Mouse (Mus musculus): Measurements from ENCODE around the gene Zfp964. TPM values are rescaled to one million over a fixed set of nuclear protein-coding genes. Genes with fewer than 3 reads are reported as not detected.
"Not testable (repeated sequence)": the region's sequence is repeated elsewhere in the genome, so short reads cannot be mapped to it uniquely, and the experiment has no call there.

Zfp964 gene
- polyA plus RNA-seq (2012; rRNA removed) = 2.7 and 2.9 TPM in 2 replicates

DNA sequence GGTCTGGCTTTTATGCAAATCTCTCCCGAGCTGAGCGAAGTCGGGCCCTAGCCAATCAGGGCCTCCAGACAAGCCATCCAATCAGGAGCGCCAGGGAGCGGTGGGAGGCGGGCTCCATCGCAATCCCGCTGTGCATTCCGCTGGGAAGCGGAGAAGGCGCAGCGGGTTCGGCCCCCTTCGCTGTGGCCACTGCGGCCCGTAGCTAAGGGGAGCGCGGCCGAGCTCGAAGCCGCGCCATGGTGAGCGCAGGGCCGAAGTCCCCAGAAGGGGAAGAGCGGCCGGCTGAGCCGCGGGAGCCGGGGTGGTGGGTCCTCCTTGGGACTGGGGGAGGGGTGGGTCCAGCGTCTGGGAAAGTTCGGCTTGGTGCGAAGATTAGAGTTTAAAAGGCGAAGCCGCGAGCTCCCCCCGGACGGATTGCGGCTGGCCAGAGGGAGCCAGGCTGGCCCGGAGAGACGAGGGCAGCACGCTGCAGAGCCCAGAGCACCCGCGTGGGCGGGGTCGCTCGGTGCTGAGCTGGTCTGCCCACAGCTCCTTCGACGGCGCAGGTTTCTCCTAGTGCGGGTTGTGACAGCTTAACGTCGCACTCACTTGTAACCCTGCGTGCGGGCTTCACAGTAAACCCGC, at the start of gene Zfp964:
Gene Zfp964, plus strand, starts transcription at position 122 of the 624 bp plus-strand sequence.
- Histone ChIP-seq H3K4me3 (ENCODE audit: insufficient read depth, low read length) (peak within 1 kb of the TSS; percentile 32), H3K27ac (ENCODE audit: insufficient read depth, low read length) (no peak within 1 kb of the TSS), H3K4me1 (ENCODE audit: control insufficient read depth, insufficient read depth, low read length) (peaks cover 2% of the 10 kb centered on the region; the same call in 1 of the 2 replicates)
- no peak for TF ChIP-seq CTCF (IDR thresholded peaks at IDR 0.05; ENCODE audit: extremely low read depth, insufficient read depth, low read length)
- peak; percentile 78 for TF ChIP-seq POLR2A (IDR thresholded peaks at IDR 0.05; ENCODE audit: extremely low read depth, insufficient read depth, low read length)

DNA sequence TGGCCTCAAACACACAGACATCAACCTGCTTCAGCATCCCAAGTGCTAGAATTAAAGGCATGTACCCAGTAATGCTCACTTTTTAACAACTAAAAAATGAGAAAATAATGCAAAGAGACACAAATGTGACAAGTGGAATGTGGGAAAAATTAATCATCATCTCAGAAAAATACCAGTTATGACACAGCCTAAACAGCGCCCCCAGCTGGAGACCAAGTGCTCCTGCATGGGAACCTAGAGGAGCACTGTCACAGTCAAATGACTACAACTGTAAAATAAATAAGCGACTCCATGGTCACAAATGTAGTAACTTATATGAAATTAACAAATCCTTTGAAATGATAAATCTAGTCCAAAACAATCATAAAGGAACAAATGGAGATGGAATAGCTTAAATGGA, 39.6 kb upstream of the Zfp964 start:
- Histone ChIP-seq H3K4me1 (ENCODE audit: control insufficient read depth, insufficient read depth, low read length) (no peaks in the 10 kb centered on the region), H3K27ac (ENCODE audit: insufficient read depth, low read length) (no peak overlapping the region), H3K4me3 (ENCODE audit: insufficient read depth, low read length) (no peak overlapping the region)
- TF ChIP-seq CTCF (IDR thresholded peaks at IDR 0.05; ENCODE audit: extremely low read depth, insufficient read depth, low read length) = peak; percentile 38
- TF ChIP-seq POLR2A (IDR thresholded peaks at IDR 0.05; ENCODE audit: extremely low read depth, insufficient read depth, low read length) = no peak

DNA sequence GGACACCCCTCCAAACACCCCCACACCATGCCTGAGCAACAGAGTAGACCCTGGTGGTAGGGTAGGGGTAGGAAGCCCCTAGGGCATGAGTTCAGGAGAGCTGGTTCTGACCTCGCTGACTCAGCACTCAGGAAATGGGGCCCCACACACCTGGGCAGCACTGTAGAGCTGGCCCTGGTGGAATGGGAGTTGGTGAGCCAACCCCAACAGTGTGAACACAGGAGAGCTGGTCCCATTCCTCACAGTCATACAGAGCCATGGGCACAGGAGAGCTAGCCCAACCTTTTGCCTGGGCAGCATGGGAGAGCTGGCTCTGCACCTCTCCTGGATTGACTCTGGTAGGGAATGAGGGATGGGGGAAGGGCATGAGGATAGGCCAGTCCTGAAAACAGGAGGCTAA, 36.2 kb upstream of the Zfp964 start:
- Histone ChIP-seq H3K4me1 (ENCODE audit: control insufficient read depth, insufficient read depth, low read length) (no peaks in the 10 kb centered on the region), H3K27ac (ENCODE audit: insufficient read depth, low read length) (no peak overlapping the region), H3K4me3 (ENCODE audit: insufficient read depth, low read length) (no peak overlapping the region)
- no peak for TF ChIP-seq POLR2A (IDR thresholded peaks at IDR 0.05; ENCODE audit: extremely low read depth, insufficient read depth, low read length)
- no peak for TF ChIP-seq CTCF (IDR thresholded peaks at IDR 0.05; ENCODE audit: extremely low read depth, insufficient read depth, low read length)

DNA sequence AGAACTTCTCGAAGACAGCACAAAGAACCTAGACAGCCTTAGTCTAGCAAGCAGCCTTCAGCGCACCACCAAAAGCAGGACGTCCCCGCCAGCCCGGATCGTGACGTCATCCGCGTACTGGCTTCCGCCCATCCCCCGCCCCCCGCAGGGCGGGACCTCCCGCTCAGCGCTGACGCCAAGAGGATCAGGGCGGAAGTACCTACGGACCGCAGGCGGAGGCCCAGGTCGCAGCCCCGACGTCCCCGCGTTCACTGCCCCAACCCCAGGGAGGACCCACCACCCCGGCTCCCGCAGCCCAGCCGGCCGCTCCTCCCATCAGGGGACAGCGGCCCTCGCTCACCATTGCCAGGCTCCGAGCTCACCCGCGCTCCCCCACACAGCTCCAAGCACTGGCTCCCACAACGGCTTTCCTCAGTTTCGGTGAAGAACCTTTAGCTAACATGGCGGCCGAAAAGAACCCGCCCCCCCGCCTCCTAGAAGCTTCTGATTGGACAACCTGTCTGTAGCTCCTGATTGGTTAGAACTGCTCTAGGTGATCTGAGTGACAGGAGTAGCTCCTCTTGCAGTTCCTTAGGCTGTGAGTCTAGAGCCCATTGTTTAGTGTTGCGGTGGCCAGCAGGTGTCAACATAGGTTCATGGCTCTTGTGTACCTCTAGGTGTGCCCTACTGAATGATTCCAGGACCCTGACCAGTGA, 29.0 kb upstream of the Zfp964 start, which contains the start of gene Zfp868:
Gene Zfp868, minus strand, starts transcription at position 454 of the 695 bp plus-strand sequence.
- H3K27ac ChIP-seq (ENCODE audit: insufficient read depth, low read length) = peak within 1 kb of the TSS; percentile 97
- TF ChIP-seq POLR2A (IDR thresholded peaks at IDR 0.05; ENCODE audit: extremely low read depth, insufficient read depth, low read length) (peak; percentile 77; the same call in 1 of the 2 replicates), CTCF (IDR thresholded peaks at IDR 0.05; ENCODE audit: extremely low read depth, insufficient read depth, low read length) (no peak)

DNA sequence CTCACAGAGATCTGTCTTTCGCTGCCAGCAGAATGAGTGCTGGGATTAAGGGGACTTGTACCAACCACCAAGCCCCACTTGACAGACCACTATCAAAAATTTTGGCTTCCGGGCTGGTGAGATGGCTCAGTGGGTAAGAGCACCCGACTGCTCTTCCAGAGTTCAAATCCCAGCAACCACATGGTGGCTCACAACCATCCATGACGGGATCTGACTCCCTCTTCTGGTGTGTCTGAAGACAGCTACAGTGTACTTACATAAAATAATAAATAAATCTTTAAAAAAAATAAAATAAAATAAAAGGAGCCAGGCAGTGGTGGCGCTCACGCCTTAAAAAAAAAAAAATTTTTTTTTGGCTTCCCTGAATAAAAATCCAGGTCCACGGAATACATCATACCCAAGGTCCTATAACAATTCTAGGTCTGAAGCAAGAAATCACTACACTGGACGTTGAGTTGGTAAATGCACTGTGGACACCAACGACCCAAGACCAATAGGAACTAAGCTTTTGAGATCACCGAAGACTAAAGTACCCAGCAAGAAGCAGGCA, 396 bp upstream of the Zfp964 start:
- Histone ChIP-seq H3K27ac (ENCODE audit: insufficient read depth, low read length) (no peak overlapping the region), H3K4me1 (ENCODE audit: control insufficient read depth, insufficient read depth, low read length) (peaks cover 2% of the 10 kb centered on the region; the same call in 1 of the 2 replicates), H3K4me3 (ENCODE audit: insufficient read depth, low read length) (peak overlapping the region; percentile 32)
- TF ChIP-seq CTCF (IDR thresholded peaks at IDR 0.05; ENCODE audit: extremely low read depth, insufficient read depth, low read length) = no peak
- TF ChIP-seq POLR2A (IDR thresholded peaks at IDR 0.05; ENCODE audit: extremely low read depth, insufficient read depth, low read length) = no peak

More for the DNA sequence above, 29.0 kb upstream of the Zfp964 start, which contains the start of gene Zfp868:
- Histone ChIP-seq H3K4me1 (ENCODE audit: control insufficient read depth, insufficient read depth, low read length) (no peaks in the 10 kb centered on the region), H3K4me3 (ENCODE audit: insufficient read depth, low read length) (peak within 1 kb of the TSS; percentile 48)

DNA sequence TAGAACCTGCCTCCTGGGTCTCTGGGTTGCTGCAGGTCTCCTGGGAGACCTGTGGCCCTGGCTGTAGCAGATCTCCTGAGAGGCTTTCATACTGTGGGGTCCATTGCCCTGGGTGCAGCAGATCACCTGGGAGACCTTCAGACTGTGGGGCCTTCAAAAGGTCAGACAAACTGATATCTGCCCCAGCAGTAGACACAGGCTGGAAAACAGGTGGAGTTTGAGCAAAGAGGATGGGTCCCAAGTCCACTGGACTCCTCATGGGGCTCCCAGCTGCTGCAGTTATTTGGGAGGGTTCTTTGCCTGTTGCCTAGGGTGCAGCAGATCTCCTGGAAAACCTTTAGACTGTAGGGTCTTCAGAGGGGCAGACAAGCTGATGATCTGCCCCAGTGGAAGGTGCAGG, 7.0 kb downstream of the Zfp964 start:
- no peak for TF ChIP-seq POLR2A (IDR thresholded peaks at IDR 0.05; ENCODE audit: extremely low read depth, insufficient read depth, low read length)
- Histone ChIP-seq H3K27ac (ENCODE audit: insufficient read depth, low read length) (no peak overlapping the region), H3K4me3 (ENCODE audit: insufficient read depth, low read length) (no peak overlapping the region), H3K4me1 (ENCODE audit: control insufficient read depth, insufficient read depth, low read length) (no peaks in the 10 kb centered on the region)

DNA sequence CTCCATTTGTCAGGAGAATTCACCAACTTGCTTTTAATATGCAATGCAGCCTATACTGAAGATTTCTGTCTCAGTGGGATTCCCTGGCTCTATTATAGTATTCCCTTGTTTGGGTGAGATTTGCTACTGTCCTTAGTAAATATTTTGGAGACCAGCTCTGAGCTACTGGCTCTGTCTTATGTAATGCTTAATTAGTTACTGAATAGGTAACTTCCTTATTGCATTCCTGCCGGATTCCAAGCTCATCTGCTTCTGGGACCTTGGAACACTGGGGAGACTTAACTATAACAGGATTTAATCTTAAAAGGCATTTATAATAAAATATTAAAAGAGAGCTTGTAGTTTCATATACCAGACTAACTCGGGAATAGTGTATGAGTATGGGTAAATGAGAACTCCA, 10.8 kb downstream of the Zfp964 start:
- H3K4me1 ChIP-seq (ENCODE audit: control insufficient read depth, insufficient read depth, low read length); H3K27ac ChIP-seq (ENCODE audit: insufficient read depth, low read length); H3K4me3 ChIP-seq (ENCODE audit: insufficient read depth, low read length): not testable (repeated sequence)

DNA sequence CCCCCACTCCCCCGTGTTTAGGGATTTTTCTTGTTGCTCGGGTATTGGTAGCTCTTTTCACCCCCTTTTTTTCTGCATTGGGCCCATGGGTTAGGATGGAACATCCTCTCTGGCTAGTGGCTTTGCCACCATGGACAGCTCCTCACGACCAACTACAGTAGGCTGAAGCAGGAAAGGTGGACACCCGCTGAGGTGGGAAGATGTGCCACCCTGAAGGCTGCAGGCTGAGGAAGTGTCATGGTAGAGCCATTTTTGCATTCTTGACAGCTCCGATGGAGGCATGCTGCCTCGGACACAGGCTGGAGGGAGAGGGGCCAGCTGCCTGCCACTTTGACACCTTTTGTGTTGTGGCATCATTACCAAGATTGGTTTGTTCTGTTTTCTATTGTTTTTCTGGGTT, 47.5 kb downstream of the Zfp964 start:
- Histone ChIP-seq H3K4me1 (ENCODE audit: control insufficient read depth, insufficient read depth, low read length) (no peaks in the 10 kb centered on the region), H3K27ac (ENCODE audit: insufficient read depth, low read length) (no peak overlapping the region), H3K4me3 (ENCODE audit: insufficient read depth, low read length) (no peak overlapping the region)
- TF ChIP-seq POLR2A (IDR thresholded peaks at IDR 0.05; ENCODE audit: extremely low read depth, insufficient read depth, low read length) = no peak
- TF ChIP-seq CTCF (IDR thresholded peaks at IDR 0.05; ENCODE audit: extremely low read depth, insufficient read depth, low read length) = no peak

DNA sequence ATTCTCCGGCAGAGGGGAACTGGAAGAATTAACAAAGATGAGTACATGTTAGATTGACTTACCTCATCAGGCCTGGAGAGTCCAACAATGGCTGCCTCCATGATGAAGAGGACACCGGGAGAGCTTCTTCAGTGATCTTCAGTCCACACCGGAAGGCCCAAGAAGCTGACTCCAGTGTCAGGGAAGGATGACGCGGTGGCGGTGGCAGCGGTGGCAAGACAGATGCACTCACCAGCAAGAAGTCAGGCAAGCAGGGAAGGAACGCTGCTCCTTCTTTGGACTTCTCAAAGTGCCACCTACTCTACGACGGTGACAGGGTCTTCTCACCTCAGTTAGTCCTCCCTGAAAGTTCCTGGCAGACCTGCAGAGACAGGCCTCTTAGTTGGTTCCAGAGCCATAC, 56.3 kb downstream of the Zfp964 start, which contains the start of gene Zfp869:
Gene Zfp869, minus strand, starts transcription at position 101 of the 400 bp plus-strand sequence.
- H3K27ac ChIP-seq (ENCODE audit: insufficient read depth, low read length); H3K4me3 ChIP-seq (ENCODE audit: insufficient read depth, low read length); H3K4me1 ChIP-seq (ENCODE audit: control insufficient read depth, insufficient read depth, low read length): not testable (repeated sequence)

DNA sequence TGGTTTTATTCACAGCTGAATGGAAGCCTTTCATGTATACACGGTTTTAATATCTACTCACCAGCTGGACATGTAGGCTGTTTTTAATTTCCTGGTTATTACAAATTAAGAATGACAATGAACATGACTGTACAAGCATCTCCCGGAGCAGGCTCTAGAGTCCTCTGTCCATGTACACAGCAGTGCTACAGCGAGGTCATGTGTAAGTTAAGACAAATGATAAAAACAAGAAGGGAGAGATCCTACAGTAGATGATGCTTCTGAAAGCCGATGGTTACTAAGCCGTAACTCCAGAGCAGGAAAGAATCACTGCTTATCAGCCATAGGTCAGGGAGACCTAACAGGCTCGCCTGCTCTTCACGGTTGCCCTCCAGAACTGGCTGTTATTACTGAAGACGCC, 59.2 kb downstream of the Zfp964 start:
- H3K4me1 ChIP-seq (ENCODE audit: control insufficient read depth, insufficient read depth, low read length) = peaks cover 6% of the 10 kb centered on the region
- no peak for TF ChIP-seq CTCF (IDR thresholded peaks at IDR 0.05; ENCODE audit: extremely low read depth, insufficient read depth, low read length)
- TF ChIP-seq POLR2A (IDR thresholded peaks at IDR 0.05; ENCODE audit: extremely low read depth, insufficient read depth, low read length) = no peak
- no peak overlapping the region for H3K4me3 ChIP-seq (ENCODE audit: insufficient read depth, low read length)
- H3K27ac ChIP-seq (ENCODE audit: insufficient read depth, low read length) = no peak overlapping the region
